Mouse (Mus musculus): ENCODE measurements at regions not wholly inside any gene's neighbourhood (a gene's known extent, or its start where the extent isn't known, plus 50 kb on each side); places are given as distances from the start of the nearest gene placed in this dataset.
A peak's percentile ranks its signal among the peaks of the same experiment; 100 is the strongest.

DNA sequence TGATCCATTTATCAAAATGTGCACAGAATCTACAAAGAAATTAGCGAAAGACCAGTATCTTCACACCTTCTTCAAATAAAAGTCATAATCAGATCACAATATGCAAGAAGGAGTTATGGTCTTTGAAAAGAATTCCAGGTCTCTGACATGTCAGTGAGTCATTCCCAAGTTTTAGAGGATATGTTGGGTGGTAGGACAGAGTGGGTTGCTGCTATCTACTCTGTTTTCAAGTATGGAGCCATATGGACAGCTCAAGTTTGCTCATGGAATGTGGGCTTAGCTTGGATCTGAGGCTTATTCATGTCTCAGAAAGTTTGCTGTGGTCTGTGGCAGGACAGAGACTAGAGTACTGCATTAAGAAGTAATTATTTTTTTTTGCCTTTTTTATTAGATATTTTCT is 657.0 kb downstream of the Inhba start:
- no peak for DNase-seq (ENCODE audit: low spot score)

DNA sequence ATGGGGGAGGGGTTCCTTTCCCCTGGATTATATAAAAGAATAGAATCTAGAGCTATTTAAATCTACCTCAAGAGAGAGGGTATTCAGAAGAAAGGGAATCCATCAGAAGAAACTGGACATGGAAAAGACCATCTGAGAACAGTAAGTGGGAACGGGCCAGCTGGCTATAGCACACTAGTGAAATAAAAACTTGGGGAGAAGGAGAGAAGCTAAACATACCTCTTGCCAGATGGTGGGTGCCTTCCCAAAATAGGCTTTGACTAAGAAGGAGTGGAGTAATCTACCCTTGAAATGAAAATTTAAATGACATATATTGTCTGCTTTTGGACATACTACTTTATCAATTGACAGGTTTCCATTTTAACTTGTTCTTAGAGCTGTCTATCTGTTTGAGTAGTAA is 657.6 kb downstream of the Inhba start:
- no peak for DNase-seq (ENCODE audit: low spot score)

DNA sequence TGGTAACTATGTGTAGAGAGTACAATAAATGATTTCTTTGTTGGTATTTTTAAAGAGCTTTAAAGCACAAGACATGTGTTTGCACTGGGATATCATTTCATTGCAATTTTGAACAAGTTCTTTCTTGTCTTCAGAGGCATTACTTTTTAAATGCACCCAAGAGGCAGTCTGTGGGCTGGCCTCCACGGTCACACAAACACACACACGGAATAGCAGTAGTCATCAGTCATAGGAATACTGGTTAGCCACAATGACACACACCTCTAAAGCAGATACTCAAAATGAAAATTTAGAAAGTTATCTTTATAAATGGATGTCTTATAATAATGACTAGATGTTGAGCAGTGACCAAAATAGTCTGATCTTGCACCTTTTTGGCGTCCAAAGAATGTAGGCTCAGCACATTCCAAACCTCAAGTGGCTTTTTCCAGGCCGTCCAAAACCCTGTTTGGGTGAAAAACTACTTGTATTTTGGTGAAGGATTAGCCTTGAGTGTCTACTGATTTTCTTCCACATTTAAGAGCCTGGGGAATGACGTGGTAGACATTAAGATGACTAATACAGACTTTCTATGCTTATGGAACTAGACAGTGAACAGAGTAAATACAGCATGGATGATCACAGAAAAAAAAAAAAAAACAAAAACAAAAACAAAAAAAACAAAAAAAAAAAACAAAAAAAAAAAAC is 658.5 kb downstream of the Inhba start:
- no peak for DNase-seq (ENCODE audit: low spot score)

DNA sequence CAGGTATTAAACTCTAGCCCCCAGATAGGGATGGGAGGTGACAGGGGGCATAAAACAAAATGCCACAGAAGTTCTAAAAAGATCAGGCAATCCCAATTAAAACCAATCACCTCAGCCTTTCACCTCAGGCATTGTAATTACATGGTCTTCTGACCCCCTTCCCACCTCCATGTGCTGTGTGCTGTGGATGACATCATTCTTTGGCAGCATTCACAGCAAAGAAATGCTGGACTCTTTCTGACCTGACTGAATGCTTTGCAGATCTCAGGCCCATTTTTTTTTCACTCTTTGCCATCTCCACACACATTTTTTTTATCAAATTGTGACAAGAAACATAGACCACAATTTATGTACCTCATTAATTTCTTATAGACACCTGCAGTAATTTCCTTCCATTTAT is 659.1 kb downstream of the Inhba start:
- no peak for DNase-seq (ENCODE audit: low spot score)

DNA sequence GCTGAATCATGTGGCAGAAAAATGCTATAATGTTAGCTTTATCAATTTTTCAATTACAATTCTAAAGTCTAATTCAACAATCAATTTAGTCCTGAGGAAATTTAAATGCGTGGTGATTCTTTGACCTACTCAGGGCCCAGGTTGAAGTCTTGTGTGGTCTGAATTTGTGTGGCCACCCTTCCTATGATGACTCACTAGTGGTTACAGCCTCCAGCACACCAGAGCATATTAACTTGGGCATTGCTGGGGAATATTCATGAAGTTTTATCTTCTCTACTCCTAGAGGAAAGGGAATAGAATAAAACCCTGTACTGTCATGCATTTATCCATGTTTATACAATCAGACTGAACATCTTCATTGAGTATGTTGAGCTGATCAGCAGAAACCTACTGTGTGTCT is 665.2 kb downstream of the Inhba start:
- no peak for DNase-seq (ENCODE audit: low spot score)

DNA sequence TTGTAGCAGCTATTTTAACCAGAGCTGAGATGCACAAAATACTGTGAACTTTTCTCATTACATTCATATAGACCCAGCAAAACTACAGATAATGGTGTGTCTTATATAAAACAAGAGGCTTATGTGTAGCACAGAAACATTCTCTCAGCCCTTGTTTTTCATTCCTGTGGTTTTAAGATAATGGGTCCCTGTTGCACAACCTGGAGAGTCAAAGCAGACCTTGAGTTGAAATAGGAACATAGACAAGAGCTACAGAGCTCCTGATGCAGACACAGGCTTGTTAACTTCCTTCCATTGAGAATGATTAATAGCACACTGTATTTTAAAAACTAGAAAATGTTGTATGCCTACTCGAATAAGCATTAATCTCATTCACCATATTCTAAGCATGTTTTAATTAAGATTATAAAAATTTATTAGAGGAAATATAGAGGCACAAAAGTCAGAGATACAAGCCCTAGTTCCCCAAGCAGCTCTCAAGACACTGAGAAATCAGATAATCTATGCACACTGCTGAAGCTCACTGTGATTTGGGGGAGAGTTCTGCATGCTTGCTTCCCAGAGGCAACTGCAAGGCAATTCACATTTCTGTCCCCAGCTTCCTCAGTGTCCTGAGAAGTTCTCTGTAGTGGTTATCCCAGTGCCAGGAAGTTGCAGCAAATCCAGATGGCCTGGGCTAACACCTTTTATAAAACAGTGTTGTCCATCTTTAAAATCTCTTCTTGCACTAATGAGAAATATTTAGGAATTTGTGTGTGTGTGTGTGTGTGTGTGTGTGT is 666.8 kb downstream of the Inhba start:
- DNase-seq (ENCODE audit: low spot score) = no peak

DNA sequence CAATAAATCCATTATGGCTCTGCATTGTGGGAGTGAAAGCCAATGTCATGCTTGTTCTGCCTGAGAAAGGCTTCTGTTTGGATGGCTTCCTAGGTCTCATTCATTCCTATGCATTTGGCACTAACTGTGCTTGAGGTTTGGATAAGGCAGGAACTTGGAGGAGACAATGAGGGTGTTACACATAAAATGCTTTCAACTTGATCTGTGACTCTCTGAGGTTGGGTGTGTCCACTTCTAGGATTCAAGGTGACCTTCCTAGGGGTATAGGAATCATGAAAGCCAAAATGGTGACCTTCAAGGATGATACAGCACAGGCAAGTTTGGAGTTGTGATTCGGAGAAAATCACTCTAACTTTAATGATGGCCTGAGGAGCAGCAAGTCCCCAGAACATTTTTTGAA is 682.5 kb downstream of the Inhba start:
- DNase-seq (ENCODE audit: low spot score) = no peak

DNA sequence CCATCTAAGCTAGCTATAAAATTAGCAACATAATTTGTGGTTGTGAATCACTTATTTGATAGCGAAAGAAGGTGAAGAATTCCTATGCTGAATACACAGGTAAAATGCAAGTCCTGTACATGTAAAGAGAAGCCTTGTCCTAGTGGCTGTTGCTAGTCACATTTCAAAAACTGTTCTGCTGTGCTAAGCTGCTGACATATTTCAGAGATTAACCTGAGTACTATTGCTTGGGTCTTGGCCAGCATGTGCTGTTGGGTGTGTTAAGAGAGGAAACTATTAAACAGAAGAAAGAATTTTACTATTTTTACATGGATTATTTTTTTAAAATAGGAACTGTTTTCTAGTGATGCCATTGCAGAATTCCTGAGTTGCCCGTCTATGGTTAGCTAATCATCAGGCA is 689.3 kb downstream of the Inhba start:
- DNase-seq (ENCODE audit: low spot score) = no peak

DNA sequence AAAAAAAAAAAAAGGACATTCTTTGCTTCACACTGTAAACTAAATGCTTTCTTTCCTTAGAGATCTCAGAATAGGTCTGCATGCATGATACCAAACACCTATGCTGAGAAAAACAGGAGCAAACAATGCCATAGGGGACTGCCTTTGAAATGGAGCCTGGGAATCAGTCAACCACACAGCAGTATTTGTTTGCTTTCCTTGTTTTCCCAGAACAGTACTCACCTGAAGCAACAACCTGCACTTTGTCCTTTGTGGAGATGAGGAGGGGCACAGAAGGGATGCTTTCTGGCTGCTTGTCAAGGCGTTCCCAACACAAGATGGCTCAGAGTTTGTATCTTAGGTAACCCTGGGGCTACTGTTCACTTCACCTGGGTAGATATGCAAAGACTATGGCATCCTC is 690.5 kb downstream of the Inhba start:
- DNase-seq (ENCODE audit: low spot score) = no peak

DNA sequence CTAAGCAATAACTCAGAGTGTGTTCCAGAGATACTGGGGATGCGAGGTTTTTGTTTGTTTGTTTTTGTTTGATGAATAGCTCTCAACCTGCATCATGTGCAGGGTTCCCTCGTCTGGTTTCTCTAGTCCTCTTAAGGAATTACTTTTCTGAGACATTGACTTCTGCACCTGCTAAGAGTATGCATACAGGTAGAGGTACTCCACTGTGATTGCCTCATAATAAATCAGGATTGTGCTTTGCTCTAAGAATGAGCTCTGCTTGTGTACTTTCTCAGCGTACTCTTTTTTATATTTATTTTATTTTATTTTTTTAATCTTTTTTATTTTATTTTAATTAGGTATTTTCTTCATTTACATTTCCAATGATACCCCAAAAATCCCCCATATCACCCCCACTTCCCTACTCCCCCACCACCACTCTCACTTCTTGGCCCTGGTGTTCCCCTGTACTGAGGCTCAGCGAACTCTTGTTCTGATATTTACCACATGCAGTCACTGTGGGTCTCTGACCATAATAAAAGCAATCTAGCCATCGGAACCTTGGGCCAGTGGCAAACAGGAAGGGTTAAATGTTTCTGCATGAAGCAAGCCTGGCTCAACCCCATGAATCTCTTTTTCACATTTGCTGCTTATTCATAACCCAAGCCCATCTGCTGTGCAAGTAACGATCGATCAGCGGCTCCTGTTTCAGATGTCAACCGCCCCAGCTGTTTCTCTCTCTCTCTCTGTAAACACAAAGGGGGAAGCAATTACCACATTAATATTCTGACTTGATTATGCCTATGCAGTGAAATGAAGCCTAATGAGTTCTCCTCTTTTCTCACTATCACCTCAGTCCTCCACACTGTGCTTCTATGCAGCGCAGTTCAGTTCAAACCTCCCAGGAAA is 693.8 kb downstream of the Inhba start:
- DNase-seq (ENCODE audit: low spot score) = peak; percentile 68

DNA sequence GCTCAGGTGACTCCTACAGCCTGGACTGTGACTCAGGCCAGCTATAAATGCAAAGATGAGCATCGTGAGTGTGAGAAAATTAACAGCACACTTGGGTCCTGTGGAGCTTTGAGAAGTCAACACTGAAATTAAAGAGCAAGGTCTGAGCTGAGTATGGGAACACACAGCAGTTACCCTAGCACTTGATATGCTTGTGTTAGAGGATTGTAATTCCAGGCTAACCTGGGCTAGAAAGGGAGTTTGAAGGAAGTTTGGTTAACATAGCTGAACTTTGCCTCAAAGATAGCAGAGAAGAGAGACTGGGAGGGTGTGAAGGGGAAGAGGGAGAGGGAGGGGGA is 694.4 kb downstream of the Inhba start:
- DNase-seq (ENCODE audit: low spot score) = no peak

DNA sequence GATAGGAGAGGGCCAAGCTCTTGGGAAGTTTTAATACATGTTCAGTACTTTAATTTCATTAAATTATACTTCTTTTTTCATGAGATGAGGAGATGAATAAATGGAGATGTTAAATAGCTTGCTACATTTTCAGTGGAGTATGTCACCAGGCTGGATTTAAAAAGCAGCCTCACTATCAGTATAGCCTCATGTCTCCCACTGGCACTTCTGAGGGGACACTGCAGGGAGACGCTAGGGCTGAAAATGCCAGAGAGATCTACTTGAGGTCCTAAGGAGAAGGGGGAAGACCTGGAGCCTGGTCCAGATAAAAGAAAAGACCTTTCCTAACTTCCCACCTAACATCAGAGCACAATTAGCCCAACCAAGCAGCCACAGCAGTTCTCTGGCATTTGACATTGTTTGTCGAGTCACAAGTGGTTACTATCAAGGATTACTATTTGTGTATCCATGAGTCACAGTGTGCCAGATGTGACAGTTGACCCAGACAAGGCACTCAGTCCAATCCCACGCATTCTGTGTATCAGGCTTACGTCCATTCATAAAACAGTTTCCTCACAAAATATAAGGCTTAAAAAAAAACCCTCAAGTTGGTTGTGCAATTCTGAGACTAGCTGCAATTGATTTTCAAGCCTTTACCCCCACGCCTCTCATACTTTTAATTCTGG is 703.8 kb downstream of the Inhba start:
- peak; percentile 24 for DNase-seq (ENCODE audit: low spot score)

DNA sequence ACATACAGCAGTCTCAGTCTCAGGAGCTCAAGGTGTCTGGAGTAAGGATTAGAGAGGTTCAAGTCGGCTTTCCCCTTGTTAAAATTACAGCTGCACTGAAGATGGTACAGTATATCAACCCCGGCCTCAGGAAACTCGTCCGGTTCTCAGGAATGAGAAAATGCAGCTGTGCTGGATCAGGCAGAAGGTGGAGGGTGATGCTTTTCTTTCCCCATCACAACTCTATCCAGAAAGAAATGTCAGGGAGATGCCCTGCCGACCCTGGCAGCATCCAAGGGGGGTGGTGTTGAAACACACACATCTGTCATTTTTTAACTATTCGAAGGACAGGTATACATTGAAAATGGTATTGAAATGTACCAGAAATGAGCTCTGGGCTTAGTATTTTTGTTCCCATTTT is 704.7 kb downstream of the Inhba start:
- DNase-seq (ENCODE audit: low spot score) = no peak

DNA sequence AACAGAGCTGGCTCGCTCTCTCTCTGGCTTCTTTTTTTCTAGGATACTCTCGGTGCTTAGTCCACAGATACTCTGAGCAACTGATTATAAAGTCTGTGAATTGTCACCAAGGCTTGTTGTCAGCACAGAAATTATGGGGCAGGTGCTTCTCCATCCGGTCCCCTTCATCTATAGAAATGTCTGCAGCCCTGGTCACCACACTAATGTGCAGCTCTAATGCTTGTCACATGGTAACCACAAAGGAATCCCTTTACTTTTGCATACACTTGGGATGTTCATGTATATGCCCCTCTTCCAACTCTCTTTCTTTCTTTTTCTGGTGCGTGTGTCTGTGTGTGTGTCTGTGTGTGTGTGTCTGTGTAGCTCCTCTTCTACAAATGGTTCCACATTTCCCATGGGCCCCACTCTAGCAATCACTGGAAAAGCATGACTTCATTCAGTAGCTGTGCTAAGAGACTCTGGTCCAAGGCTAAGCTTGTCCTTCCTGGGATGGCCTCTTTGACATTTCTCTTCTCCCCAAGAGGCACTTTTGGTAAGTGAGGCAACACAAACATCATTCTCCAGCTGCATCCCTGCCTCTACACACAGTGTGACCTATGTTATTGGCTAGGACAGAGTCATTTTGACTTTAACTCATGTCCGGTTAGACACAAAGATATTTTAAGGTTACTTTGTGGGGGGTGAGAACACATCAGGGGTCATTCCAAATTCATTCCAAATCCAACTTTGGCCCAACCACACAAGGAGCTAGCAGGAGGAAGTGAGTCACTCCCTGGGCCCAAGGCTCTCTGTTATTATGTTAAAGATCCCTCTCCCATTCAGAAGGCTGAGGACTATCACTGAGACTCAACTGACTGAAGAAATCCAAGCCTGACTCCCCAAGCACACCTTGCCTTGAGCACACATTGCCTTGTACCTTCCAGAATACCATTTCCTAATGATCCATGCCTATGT is 705.4 kb downstream of the Inhba start:
- no peak for DNase-seq (ENCODE audit: low spot score)

DNA sequence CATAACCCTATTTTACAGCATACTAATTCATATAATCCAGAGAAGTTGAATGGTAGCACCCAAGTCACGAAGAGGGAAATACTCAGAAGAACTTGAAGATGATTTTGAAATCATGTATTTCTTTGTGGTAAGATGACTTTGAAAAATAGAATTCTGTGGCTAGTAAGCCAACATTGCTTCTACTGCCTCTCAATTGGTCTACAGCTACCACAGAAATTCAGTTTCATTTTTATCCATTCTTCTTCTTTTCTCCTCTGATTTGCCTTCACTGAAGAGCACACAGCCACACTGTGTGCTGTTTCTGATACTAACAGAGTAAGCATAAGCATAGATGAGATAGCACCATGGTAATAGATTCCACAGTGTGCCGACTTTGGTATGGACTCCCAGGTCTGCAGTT is 708.4 kb downstream of the Inhba start:
- no peak for DNase-seq (ENCODE audit: low spot score)

DNA sequence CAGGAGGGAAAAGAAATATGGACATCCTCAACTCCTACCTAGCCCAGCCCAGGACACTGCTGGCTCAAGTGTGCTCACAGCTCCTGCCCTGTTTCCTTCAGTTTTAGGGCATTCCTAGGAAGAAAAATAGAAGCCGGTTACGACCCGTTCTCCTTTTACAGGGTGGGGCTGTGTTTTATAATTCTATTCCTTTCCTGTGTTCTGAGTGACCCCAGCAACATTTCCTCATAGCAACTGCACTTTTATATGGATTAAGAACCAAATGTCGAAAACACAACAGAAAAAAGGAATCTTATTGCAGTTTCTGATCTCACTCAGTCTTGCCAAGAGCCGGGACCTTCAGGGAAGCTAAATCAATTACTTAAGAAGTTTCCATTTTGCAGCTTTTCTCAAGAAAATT is 713.7 kb downstream of the Inhba start:
- no peak for DNase-seq (ENCODE audit: low spot score)

DNA sequence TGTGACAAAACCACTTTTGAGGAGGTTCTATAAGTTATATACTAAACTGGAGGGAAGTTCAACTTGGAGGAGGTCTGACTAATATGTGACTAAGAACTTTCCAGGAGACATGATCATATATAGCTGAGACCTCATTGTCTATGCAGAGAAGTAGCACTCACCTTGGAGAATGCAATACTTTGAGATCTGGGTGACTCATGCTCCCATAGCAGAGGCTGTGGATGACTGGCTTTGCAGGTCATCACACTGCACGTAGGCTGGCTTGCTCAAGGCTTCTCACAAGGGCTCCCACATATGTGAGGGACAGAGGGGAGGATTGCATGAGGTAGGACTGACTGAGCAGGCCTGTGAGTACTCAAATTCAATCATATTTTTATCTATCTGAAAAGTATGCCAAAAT is 726.7 kb downstream of the Inhba start:
- DNase-seq (ENCODE audit: low spot score) = no peak

DNA sequence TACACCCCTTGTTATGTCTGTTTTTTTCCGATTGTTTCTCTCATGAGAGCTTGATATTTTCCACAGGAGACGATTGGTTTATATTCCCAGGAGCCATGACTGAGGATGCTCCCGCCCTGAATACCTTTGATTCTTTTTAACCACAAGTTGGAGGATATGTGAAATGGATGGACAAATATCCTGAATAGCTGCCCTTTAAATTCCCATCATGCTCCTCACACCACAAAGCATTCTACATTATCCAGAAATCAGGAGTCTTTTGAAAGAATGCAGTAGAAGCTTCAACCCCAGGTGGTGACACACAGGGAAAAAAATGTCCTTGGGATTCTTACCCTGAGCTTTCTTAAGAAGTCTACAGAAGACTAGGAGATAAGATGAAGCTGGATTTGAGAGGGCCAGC is 727.9 kb downstream of the Inhba start:
- no peak for DNase-seq (ENCODE audit: low spot score)

DNA sequence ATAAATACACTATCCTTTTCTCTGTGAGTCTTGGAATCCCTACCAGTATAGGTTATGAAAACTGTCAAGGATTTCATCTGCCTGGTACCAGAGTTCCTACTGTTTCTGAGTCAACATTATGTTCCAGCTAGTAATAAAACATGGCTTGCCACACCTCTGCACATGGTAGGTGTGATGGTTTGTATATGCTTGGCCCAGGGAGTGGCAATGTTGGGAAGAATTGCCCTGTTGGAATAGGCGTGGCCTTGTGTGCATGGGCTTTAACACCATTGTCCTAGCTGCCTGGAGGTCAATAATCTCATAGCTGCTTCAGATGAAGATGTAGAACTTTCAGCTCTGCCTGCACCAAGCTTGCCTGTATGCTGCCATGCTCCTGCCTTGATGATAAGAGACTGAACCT is 732.6 kb downstream of the Inhba start:
- no peak for DNase-seq (ENCODE audit: low spot score)

DNA sequence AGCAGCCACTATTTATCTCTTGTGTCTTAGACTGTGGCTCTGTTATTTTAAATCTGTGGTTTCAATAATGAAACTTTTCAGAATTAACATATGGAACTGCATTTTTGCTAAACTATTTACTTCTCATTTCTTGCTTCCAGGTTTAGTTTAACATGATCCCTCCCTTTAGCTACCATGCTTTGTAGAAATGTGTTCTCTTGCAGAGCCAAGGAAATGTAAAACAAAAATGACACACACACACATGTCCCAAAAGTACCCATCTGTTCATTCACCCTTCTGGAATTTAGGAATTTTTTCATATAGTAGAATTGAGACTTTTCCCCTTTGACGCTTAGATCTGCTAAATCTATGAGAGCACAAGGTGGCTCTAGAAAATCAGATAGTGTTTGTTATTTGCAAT is 734.0 kb downstream of the Inhba start:
- no peak for DNase-seq (ENCODE audit: low spot score)

DNA sequence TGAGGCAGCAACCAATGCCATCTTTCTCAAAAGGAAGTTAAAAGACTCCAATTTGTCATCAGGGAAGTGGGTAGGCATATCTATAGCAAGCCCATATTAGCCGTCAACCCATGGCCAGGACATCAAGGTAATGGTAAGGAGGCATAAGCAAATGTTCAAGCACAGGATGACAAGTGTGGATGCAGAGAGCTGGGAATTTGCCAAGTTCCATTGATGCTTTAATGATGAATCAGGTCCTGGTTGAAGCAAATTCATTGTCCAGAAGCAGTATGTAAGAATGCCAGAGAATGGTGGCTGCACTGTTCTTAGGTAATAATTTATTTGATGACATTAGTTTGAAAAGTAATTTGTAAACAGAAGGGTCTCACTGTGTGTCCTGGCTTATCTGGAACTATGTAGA is 734.8 kb downstream of the Inhba start:
- DNase-seq (ENCODE audit: low spot score) = no peak

Measured in retina, embryonic 14.5 days (tissue).